Mouse (Mus musculus): ENCODE data around the gene Angptl8.
A peak's percentile ranks its signal among the peaks of the same experiment; 100 is the strongest.

Gene Angptl8

DNA sequence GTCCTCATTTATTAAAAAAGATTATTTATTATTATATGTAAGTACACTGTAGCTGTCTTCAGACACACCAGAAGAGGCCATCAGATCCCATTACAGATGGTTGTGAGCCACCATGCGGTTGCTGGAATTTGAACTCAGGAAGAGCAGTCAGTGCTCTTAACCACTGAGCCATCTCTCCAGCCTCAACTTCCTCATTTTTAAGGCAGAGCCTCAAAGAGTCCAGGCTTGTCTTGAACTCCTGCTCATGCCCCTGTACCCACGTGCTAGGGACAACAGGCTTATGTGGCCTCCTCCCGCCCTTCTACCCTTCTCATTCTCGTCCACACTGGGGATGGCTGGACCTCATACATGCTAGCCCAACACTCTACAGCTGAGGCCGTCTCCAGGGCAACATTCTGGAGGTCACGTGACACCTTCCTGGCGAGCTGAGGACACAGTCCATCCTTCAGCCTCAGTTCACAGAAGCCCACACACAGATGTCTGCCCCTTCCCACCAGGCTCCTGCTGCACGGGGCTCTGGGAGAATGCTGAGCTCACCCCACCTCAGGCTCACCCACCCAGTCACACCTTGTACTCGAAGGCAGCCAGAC is 18.5 kb upstream of the Angptl8 start:
- DNase-seq (ENCODE audit: low read depth, low spot score): no peak

DNA sequence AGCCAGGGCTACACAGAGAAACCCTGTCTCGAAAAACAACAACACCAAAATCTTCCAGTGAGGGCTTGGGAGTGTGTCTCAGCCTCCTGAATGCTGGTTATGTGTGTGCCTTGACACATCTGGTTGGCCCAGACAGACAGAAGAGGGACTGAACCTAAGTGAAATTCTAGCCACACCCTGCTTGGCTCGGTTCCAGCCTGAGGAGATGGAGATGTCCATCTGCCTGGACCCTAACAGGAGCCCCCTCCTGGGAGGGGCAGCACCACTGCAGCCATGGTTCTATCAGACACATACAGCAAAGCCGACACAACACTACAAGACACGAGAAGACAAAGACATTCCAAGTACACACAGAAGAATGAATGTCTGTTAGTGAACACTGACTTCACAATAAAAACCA is 17.2 kb upstream of the Angptl8 start:
- no peak for DNase-seq (ENCODE audit: low read depth, low spot score)

DNA sequence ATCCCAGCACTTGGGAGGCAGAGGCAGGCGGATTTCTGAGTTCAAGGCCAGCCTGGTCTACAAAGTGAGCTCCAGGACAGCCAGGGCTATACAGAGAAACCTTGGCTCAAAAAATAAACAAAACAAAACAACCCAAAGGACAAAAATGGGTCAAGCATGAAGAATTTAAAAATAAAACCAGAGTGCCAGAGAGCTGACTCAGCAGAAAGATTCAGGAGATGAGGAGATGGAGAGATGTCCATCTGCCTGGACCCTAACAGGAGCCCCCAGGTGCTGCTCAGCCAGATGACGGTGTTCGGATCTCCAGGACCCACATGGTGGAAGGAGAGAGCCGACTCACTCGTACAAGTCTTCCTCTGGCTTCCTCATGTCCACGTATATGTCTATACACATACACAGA is 16.7 kb upstream of the Angptl8 start:
- no peak for DNase-seq (ENCODE audit: low read depth, low spot score)

DNA sequence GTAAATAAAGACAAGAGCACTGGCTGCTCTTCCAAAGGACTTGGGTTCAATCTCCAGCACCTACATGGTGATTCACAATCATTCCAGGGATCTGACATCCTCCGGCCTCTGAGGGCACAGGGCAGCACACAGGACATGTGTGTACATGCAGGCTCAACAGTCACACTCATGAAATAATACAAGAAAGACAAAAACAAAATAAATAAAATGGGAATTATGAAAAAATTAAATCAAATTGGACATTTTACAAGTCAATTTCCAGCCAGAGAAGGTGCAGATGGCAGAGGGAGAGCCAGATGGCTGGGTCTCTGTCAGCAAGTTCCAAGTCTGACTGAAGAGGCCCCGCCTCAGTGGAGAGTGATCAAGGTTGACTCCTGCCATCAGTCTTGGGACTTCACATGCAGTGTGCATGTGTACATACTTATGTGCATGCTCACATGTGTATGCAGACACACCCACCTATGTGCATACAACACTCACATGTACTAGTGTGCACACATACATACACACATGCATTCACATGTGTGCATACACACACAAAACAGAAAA is 16.1 kb upstream of the Angptl8 start:
- no peak for DNase-seq (ENCODE audit: low read depth, low spot score)

DNA sequence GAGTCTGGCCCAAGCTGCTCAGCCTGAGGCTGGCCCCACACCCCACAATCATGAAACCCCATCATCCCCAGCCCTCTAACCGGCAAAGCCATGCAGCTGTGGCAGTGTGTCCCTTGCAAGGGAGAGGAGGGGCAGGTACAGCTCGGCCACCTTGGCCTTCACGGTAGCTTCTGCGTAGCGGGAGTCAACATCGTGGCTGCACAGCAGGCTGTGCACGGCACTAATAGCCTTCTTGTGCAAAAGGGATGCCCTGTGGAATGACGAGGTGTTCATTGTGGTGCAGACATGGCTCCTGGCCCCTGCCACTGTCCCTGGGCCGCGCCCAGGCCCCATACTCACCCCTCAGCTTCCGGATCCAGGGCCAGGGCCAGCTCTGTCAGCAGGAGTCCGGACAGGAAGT is 15.1 kb upstream of the Angptl8 start:
- no peak for DNase-seq (ENCODE audit: low read depth, low spot score)

DNA sequence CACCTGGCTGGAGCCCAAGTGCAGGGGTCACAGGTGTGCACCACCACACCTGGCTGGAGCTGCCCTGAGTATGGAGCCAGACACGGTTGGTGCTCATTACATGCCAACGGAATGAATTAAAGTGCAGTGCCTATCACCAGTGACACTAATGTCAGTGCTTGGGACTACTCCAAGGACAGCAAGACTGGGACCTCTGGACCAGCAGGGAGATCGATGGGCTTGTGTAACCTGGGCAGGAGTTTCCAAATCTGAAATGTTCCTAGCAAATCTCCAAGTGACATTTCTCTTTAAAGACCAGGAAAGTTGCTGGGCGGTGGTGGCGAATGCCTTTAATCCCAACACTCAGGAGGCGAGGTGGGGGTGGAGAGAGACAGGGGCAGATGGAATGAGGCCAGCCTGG is 12.6 kb upstream of the Angptl8 start:
- DNase-seq (ENCODE audit: low read depth, low spot score): no peak

DNA sequence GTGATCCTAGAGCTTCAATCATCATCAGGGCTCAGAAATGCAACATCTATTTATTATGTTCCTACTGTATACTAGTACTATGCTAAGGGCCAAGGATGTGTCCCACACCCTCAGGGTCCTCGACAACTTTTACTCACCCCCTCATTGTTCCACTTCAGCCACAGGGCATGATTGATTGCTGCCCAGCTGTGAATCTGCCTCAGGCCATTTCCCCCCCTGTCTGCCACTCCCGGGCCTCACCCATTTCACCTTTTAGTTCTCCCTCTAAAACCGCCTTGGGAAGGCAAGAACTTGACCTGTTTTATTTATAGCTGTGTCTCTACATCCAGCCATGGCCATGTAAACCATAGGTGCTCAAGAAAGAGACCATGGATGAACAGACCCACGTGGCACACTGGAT is 11.4 kb upstream of the Angptl8 start:
- peak; percentile 53 for DNase-seq (ENCODE audit: low read depth, low spot score)

DNA sequence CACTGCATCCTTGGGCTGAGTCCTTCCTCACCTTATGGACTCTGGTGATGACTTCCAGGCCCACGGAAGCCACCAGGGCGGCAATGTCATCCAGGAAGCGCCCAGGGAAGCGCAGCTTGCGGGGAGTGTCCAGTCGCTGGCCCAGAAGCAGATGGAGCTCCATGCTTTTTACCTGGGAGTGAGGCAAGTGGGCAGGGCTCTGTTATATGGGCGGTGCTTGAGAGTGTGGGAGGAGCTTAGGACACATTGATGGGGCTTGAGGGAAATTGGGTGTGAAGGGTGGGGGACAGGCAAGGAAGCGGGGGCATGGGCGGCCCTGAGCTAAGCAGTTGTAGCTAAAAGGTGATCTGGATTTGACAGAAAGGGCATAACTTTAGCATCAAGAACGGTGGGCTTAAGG is 10.9 kb upstream of the Angptl8 start:
- peak; percentile 62 for DNase-seq (ENCODE audit: low read depth, low spot score)

DNA sequence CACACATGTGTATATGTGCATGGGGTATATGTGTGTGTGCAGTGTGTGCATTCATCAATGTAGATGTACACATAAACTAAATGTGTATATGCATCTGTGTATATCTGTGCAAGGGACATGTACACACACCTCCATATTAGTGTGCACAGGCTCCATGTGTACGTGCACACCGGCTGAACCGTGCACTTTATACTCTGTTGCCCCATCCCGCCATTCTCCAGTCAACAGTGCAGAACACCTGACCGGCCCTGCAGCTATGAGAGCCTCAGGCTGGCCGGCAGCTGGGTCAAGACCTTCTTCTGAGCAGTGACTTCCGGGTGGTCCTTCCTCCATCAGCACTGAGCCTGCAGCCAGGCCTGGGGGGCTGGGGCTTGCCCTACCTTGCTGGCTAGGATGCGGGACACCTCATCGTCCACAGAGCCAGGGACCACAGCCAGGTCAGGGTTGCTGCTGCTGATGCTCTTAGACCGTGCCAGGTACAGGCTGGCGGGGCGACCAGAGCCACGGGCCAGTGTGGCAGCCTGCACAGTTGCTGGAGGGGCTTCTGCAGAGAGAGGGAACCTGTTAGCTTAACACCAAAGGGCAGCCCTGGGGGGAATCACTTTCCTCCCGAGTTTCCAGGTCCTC is 5.4 kb upstream of the Angptl8 start:
- no peak for DNase-seq (ENCODE audit: low read depth, low spot score)

DNA sequence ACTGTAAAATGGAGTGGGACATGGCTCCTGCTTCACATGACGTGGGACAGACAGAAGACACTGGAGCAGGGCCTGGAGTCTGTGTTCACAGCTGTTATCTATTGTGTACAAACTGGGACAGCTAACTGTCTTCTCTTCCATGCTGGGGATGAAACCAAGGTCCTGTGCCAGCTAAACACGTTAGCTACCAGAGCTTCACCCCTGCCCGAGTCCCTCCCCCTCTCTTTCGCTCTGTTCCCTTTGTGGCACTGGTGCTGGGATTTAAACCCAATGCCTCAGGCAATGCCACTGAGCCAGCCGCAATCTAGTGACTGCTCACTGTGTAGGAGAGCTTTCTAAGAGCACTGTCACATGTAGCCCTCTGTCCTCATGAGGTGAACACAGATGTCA is 4.9 kb upstream of the Angptl8 start:
- DNase-seq (ENCODE audit: low read depth, low spot score): no peak

DNA sequence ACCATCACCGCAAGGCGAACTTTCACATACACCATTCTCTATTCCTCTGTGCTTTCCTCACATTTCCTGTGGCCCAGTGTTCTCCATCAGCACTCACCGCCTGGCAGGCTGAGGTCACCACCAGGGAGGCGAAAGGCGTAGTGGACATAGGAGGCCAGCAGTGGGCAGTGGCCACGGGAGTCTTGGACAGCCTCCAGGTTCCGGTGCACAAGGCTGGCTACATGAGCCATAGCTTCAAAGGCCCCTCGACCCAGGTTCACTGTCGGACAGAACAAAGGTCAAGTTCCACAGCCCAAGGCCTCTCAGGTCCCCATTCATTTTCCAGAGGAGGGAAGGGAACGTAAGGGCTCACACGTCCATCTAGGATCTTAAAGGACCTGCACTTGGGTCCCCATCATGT is 4.4 kb upstream of the Angptl8 start:
- no peak for DNase-seq (ENCODE audit: low read depth, low spot score)

DNA sequence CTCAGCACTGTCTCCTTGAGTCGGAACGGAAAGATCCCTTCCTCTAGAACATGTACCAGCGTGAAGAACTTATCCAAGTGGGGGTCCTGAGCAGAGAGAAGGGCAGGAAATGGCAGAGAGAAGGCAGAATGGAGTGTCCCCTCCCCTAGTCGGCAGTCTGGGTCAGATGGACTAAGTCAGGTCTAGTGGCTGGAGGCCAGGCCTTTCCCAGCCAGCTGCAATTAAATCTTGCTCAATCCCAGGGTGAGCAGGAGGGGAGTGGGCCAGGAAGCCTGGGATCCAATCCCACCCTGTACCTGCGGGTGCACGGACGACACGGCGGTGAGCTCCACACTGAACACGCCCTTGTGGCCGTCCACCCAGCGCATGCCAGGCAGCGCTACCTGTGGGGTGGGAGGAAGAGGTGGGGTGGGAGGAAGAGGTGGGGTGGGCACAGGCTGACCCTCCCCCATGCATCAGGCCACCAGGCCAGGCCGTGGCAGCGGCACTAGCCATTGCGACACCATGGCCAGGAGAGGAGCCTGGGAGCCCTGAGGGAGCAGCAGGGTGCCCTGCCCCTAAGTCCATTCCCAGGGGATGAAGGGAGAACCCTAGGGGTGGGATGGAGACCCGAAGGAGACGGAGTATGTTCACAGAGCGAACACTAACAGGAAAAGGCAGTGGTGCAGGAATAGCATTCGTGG is 3.6 kb upstream of the Angptl8 start:
- DNase-seq (ENCODE audit: low read depth, low spot score): no peak

DNA sequence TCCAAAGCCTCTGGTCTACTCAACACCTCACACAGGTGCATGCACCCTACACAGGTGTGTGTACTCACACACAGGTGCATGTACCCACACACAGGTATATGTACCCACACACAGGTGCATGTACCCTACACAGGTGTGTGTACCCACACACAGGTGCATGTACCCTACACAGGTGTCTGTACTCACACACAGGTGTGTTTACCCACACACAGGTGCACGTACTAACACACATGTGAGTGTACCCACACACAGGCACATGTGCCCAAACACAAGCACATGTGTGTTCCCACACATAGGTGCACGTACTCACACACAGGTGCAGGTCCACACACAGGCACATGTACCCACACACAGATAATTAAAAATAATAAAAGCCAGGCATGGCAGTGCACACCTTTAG is 2.4 kb downstream of the Angptl8 start:
- no peak for DNase-seq (ENCODE audit: low read depth, low spot score)

DNA sequence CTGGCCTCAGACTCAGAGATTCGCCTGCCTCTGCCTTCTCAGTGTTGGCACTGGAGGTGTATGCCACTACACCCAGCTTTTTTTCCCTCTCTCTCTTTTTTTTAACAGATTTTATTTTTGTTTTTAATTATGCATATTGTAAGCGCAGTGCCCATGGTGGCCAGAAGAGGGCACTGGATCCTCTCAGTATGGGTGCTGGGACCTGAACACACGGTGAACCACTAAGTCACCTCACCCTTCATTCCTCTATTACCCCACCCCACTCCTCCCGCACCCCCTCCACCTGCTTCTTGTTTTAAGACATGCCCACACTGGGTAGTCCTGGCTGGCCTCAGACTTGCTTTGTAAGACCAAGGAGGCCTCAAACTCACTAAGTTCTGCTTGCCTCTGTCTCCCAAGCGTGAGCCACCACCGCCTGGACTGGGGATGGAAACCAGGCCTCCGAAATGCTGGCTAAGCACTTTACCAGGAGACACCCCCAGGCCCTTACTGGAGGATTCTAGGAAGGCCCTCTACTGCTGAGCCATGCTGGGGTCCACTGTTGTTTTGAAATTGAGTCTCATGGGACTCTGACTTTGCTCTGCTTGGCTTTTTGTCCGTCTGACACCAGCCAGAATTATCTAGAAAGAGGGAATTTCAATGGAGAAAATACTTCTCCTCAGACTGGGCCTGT is 4.9 kb downstream of the Angptl8 start:
- peak; percentile 50 for DNase-seq (ENCODE audit: low read depth, low spot score)

DNA sequence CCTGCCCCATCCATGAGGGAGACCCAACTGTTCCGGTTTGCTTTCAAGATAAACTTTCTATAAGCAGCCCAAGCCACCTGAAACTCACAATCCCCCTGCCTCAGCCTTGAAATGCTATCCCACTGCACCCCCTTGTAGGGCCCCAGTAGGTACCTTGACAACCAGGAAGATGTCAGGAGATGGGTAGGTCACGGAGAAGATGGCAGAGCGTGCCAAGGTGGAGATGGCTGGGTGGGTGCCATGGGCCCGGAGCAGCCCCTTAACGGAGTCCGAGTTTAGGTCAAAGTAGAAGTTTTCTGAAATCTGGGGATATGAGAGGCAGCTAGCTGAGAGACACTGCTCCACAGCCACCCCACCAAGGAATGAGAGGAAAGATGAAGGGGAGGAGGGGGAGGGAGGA is 6.0 kb downstream of the Angptl8 start:
- DNase-seq (ENCODE audit: low read depth, low spot score): no peak

DNA sequence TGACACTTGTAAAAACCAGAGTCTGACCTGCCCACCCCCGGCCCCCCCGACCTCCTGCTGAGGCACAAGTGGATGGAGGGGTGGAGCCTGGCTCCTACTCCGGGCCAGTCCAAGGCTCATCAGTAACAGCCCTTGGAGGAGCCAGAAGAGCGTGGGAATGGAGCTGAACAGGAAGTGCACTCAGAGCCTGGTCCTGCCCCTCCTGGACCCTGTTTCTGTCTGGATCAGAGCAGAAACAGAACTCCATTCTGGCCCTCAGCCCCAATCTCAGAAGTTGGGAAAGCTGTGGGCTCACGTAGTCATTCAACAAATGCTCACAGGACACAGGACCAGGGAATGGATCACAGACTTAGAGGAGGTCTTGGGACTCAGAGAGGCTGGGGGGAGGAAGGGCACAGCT is 7.1 kb downstream of the Angptl8 start:
- no peak for DNase-seq (ENCODE audit: low read depth, low spot score)

DNA sequence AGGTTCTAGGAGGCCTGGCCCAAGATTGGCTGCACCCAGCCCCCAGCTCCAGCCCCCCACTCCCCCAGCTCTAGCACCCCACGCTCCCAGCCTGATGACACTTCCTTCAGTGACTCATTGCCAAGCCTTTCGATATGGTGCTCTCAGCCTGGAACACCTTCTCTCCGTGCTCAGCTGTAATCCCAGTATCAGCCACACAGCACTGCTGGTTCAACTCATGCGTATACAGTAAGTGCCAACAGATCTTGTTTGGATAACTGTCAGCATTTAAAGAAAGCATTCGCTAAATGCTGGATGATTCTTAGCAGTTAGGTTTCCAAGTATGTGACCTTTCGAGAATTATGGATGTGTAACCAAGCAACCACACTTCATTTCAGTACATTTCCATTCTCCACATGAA is 7.8 kb downstream of the Angptl8 start:
- no peak for DNase-seq (ENCODE audit: low read depth, low spot score)

DNA sequence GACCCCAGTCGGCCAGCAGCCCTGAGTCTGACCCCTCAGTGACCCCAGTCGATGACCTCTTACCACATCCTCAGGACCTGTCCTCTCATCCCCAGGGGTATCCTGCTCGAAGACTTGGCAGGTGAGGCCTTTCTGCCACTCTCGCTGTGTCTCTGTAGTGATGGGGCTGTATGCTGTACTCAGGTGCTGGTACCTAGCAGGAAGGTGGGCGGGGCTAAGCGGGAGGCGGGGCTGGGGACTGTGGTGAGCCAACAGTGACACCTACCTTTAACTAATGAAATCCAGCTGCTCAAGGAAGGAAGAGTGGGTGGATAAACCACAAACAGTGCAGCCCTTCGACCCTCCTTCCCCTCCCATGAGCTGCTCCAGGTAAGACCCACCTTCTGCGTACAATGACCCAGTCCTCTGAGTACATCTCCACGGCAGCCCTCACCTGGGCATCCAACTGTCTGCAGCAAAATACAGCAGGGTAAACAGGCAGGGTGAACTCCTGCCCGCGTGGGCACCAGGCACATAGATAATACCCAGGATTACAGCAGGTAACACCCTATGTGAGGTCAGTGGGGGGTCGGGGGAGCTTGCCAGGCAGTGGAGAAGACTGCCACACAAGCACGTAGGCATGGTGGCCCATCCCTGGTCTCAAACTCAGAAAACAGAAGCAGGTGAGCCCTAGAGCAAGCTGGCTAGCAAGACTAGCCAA is 10.2 kb downstream of the Angptl8 start:
- DNase-seq (ENCODE audit: low read depth, low spot score): peak; percentile 67

DNA sequence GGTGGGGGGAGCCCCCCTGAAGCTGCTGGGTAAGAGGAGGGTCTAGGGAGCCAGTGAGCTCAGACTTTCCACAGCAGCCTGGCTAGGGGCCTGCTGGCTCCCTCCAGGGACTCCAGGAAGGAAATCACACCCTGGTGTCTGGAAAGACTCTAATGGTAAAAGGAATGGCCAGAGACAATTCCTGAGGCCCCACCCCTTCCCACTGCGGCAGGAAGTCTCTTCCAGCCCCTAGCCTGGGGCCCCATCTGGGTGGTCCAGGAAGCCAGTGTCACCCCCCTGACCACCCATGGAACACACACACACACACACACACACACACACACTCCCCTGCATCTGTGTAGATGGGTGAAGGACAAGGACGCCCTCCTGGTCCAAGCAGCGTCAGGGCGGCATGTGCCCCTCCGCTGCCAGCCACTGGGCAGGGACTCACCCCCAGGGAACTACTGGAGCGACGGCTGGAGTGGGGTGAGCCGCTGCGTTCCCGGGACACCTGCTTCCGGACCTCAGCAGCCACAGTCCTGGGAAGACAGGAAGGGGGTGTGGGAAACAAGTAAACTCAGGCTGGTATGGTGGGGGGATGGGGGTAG is 11.5 kb downstream of the Angptl8 start:
- DNase-seq (ENCODE audit: low read depth, low spot score): peak; percentile 65

DNA sequence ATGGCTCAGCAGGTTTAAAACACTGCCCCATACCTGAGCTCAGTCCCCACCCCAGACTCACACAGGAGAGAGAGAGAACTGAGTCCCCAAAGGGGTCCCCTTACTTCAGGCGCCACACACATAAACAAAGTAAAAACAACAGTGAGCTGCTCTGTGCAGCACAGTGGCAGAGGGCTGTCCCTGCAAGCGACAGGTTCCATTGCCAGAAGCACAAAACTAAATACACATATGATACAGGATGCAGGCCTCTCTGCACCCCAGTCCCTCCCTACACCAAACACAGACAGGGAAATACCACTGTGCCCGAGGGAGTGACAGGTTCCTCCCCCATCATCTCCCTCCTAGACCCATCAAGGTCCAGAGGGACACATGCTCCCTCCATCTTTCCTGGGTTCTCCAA is 12.1 kb downstream of the Angptl8 start:
- DNase-seq (ENCODE audit: low read depth, low spot score): no peak

DNA sequence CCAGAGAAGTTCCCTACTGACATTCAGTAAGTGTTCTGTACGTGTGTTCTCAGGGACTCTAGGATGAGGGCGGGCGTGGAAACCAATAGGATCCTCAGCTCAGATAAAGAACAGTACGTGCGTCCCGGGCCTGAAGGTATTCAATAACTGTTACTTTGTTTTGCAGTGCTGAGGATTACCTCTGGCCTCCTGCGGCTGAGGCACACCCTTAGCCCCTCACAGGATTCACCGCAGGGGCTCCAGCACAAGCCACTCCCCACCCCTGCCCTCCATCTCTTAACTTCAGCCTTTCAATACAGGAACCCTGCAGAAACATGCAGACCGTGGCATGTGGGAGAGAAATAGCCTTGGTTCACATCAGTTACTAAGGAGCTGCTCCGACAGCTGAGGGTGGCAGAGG is 12.6 kb downstream of the Angptl8 start:
- peak; percentile 59 for DNase-seq (ENCODE audit: low read depth, low spot score)
